Mouse (Mus musculus) heart, embryonic 11.5 days (tissue): ENCODE measurements at regions not wholly inside any gene's neighbourhood (a gene's known extent, or its start where the extent isn't known, plus 50 kb on each side); places are given as distances from the start of the nearest gene placed in this dataset.

ENCODE experiments used
- ATAC-seq: fragments of 200-750 bp; cut with Nextera tagmentation; replicated peaks from 2 replicates; pipeline ENCODE4 v1.8.0; 2017; ENCODE audit warnings: moderate library complexity; ENCODE audit not compliant: insufficient number of reproducible peaks, low FRiP score, low TSS enrichment
- H3K27ac ChIP-seq: fragments of 300-500 bp; sonication (generic); 2 replicates; pipeline ENCODE4 v1.5.1; 2014; ENCODE audit warnings: mild to moderate bottlenecking, low read depth, low read length
- H3K27me3 ChIP-seq: fragments of 300-500 bp; sonication (generic); 2 replicates; pipeline ENCODE4 v1.6.1; 2014; ENCODE audit warnings: mild to moderate bottlenecking, low read length, mixed read lengths; ENCODE audit not compliant: control insufficient read depth, insufficient read depth
- H3K36me3 ChIP-seq: fragments of 300-500 bp; sonication (generic); 2 replicates; pipeline ENCODE4 v1.6.1; 2014; ENCODE audit warnings: mild to moderate bottlenecking, low read length, moderate library complexity, mixed read lengths; ENCODE audit not compliant: control insufficient read depth, insufficient read depth
- H3K4me1 ChIP-seq: fragments of 300-500 bp; sonication (generic); 2 replicates; pipeline ENCODE4 v1.6.1; 2014; ENCODE audit warnings: low read length; ENCODE audit not compliant: control insufficient read depth, insufficient read depth
- H3K4me2 ChIP-seq: fragments of 300-500 bp; sonication (generic); 2 replicates; pipeline ENCODE4 v1.6.1; 2014; ENCODE audit warnings: mild to moderate bottlenecking, moderate library complexity
- H3K4me3 ChIP-seq: fragments of 300-500 bp; sonication (generic); 2 replicates; pipeline ENCODE4 v1.5.1; 2014; ENCODE audit warnings: low read depth, low read length
- H3K9ac ChIP-seq: fragments of 300-500 bp; sonication (generic); 2 replicates; pipeline ENCODE4 v1.6.1; 2014; ENCODE audit warnings: mild to moderate bottlenecking, low read depth, low read length, moderate library complexity
- H3K9me3 ChIP-seq: fragments of 300-500 bp; sonication (generic); replicated peaks from 2 replicates; pipeline ENCODE4 v1.6.1; 2016; ENCODE audit warnings: low read length; ENCODE audit not compliant: control insufficient read depth
- WGBS: fragments of 180-500 bp; shearing (Covaris S2); extraction: QIAGEN DNeasy Blood & Tissue Kit; methylation state at CpG from one replicate; pipeline ENCODE4 v1.1.7; 2014; ENCODE audit not compliant: insufficient replicate concordance; 5-methylcytosine and 5-hydroxymethylcytosine counted together

GRCm38 (mm10) chr1:71893636-71894035 is 240.6 kb upstream of the Fn1 start:
- peaks cover 16% of the 10 kb centered on the region for H3K4me1 ChIP-seq
- 24% methylated on average over 5 of the region's 5 CpGs for WGBS
- H3K36me3 ChIP-seq = no peaks in the 10 kb centered on the region
- no peaks in the 10 kb centered on the region for H3K9me3 ChIP-seq
- no peak overlapping the region for H3K4me3 ChIP-seq
- H3K27ac ChIP-seq = peak overlapping the region; percentile 29; the same call in 1 of the 2 replicates
- H3K9ac ChIP-seq = no peak overlapping the region
- H3K27me3 ChIP-seq = no peaks in the 10 kb centered on the region
- H3K4me2 ChIP-seq = no peak overlapping the region
- ATAC-seq = 0 out of 2 replicates have a peak, but pooled peaks have one; percentile 52

DNA sequence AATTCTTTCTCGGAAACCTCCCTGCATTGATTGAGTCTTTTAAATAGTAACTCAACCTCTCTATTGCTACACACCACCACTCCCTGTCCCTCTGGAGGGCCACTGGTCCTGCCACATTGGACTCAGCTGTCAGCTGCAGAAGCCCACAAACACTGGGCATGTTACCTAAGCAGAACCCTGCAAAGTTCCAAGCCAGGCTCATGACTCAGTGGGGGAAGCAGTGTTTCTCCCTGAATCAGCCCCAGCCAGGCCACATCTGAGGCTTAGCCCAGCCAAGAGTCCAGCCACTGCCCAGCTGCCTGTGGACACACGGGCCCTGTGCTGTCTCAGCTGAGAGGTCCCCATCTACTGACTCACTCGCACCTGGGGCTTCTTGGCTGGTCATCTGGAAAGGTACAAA is 234.8 kb upstream of the Fn1 start:
- Histone ChIP-seq H3K9me3 (no peaks in the 10 kb centered on the region), H3K4me3 (no peak overlapping the region), H3K9ac (no peak overlapping the region), H3K36me3 (no peaks in the 10 kb centered on the region), H3K4me1 (peaks cover 4% of the 10 kb centered on the region; the same call in 1 of the 2 replicates), H3K27me3 (no peaks in the 10 kb centered on the region), H3K27ac (no peak overlapping the region), H3K4me2 (no peak overlapping the region)
- ATAC-seq = no peak
- WGBS = 77% methylated on average over 3 of the region's 3 CpGs

- H3K9me3 ChIP-seq = no peaks in the 10 kb centered on the region
- H3K27me3 ChIP-seq = no peaks in the 10 kb centered on the region
- ATAC-seq = no peak
- H3K27ac ChIP-seq = no peak overlapping the region
- H3K36me3 ChIP-seq = no peaks in the 10 kb centered on the region
- no peak overlapping the region for H3K4me3 ChIP-seq
- peaks cover 4% of the 10 kb centered on the region; the same call in 1 of the 2 replicates for H3K4me1 ChIP-seq
- 86% methylated on average over 6 of the region's 6 CpGs for WGBS
- no peak overlapping the region for H3K9ac ChIP-seq
- no peak overlapping the region for H3K4me2 ChIP-seq
Observed at GRCm38 (mm10) chr1:71886903-71887302, 233.9 kb upstream of the Fn1 start.

DNA sequence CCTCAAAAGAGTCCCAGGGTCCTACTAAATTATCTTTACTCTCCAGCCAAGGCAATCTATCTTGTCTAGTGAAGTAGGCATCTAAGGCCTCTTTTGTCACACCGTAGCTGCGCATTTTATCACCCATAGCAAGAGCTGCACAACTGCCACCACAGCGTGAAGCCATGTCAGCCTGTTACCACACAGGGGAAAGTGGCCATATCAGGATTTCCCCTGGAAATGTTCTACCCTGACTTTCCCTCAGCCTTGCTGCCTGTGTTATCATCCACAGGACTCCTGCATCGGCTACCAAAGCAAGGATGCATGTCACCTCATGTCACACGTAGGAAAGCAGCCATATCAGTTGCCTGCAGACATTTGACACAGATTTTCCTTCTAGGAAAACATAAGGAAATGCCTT is 233.2 kb upstream of the Fn1 start:
- Histone ChIP-seq H3K9me3 (no peaks in the 10 kb centered on the region), H3K4me3 (no peak overlapping the region), H3K4me2 (no peak overlapping the region), H3K27ac (no peak overlapping the region), H3K27me3 (no peaks in the 10 kb centered on the region), H3K36me3 (no peaks in the 10 kb centered on the region), H3K4me1 (peaks cover 4% of the 10 kb centered on the region; the same call in 1 of the 2 replicates), H3K9ac (no peak overlapping the region)
- 40% methylated on average over 5 of the region's 5 CpGs for WGBS
- no peak for ATAC-seq

DNA sequence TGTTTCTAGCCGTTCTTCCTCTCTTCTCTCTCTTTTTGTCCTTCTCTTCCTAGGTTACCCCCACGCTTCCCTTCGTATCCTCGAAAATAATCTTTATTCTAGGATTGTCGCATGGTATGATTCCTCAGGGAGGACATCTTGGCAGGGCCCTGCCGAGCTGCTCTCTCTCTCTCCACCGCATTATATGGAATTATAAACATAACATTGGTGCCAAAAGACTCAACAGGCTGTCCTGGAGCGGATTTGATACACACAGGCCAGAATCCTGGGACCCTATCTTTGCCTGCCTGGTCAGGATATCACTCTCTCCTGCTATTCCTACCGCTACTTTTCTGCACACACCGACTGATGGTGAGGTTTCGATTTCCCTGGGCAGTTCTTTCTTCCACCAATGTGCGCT is 228.9 kb upstream of the Fn1 start:
- no peak overlapping the region for H3K4me2 ChIP-seq
- no peak overlapping the region for H3K9ac ChIP-seq
- no peaks in the 10 kb centered on the region for H3K27me3 ChIP-seq
- H3K4me3 ChIP-seq = no peak overlapping the region
- peaks cover 4% of the 10 kb centered on the region; the same call in 1 of the 2 replicates for H3K4me1 ChIP-seq
- 83% methylated on average over 12 of the region's 12 CpGs for WGBS
- H3K27ac ChIP-seq = no peak overlapping the region
- H3K36me3 ChIP-seq = no peaks in the 10 kb centered on the region
- no peak for ATAC-seq
- H3K9me3 ChIP-seq = no peaks in the 10 kb centered on the region

DNA sequence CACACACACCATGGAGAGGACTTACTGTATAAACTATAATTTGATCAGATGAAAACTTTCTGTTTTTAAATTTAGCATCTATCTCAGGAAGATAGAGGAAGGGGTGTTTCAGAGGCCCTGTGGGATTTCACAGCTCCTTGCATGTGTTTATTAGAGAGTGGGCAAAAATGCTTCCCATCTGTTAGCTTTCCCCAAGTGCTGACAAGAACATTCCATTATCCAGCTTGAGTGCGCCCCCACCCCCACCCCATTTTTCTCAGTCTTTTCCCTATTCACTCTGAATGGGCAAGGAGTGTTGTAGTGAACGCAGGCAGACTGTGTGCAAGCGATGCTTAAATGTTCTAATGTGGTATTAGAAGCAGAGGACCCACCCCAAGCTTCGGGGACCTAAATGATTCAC is 228.2 kb upstream of the Fn1 start:
- Histone ChIP-seq H3K9ac (no peak overlapping the region), H3K4me3 (no peak overlapping the region), H3K27ac (no peak overlapping the region), H3K27me3 (no peaks in the 10 kb centered on the region), H3K9me3 (no peaks in the 10 kb centered on the region), H3K36me3 (no peaks in the 10 kb centered on the region), H3K4me1 (peaks cover 1% of the 10 kb centered on the region; the same call in 1 of the 2 replicates), H3K4me2 (no peak overlapping the region)
- 84% methylated on average over 4 of the region's 4 CpGs for whole genome bisulfite sequencing
- no peak for ATAC-seq

DNA sequence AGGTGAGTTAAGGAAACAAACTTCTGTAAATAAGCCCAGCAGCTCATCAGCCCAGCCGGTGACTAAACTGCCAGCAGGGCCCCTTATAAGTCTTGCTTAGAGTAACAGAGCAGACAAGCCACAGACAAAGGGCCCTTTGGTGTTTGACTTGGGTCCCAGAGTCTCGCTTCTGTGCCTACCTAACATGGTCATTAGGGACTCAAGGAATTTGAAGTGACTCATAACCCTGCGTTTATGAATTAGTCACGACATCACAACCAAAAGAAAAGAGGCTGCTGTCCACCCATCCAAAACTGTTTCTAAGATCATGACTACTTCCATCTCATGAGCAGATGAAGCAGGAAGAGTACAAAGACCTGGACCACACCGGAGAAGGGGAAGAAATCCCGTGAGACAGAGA is 227.5 kb upstream of the Fn1 start:
- Histone ChIP-seq H3K4me3 (no peak overlapping the region), H3K9me3 (no peaks in the 10 kb centered on the region), H3K27me3 (no peaks in the 10 kb centered on the region), H3K27ac (no peak overlapping the region), H3K9ac (no peak overlapping the region), H3K4me1 (no peaks in the 10 kb centered on the region), H3K36me3 (no peaks in the 10 kb centered on the region), H3K4me2 (no peak overlapping the region)
- no peak for ATAC-seq
- WGBS = 69% methylated on average over 6 of the region's 6 CpGs

DNA sequence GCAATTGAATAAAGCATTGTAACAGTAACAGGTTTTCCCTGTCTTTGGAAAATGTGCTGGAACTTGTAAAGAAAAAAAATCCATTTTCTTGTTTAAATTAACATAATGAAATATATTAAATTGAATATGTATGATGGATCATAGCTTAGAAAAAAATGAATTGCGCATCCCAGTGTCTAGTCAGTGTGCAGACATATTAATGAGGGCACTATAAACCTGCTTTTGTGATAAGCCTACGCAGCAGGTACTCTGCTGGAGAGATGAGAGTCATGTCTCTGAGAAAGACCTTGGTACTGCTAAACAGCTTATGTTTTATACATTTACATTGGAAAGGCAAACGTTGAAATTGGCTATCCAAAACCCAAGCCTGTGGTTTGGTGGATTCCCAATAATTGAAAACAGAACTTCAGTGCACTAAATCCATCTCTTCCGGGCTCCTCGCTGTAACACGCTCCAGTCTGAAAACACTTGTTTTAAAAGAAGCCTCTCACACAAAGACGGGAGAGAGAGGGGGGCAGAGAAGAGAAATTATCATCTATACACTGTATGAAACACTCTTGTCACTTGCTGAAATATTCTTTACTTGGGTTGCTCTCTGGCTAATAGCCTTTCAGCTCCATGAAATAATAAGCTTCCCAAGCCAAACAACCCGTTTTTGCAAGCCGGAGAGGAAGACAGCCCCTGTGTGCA is 223.9 kb upstream of the Fn1 start:
- 77% methylated on average over 9 of the region's 9 CpGs for WGBS
- H3K9me3 ChIP-seq = no peaks in the 10 kb centered on the region
- H3K27me3 ChIP-seq = no peaks in the 10 kb centered on the region
- H3K9ac ChIP-seq = no peak overlapping the region
- no peaks in the 10 kb centered on the region for H3K36me3 ChIP-seq
- no peak overlapping the region for H3K4me2 ChIP-seq
- no peak for ATAC-seq
- no peak overlapping the region for H3K27ac ChIP-seq
- no peak overlapping the region for H3K4me3 ChIP-seq
- H3K4me1 ChIP-seq = no peaks in the 10 kb centered on the region

- no peaks in the 10 kb centered on the region for H3K9me3 ChIP-seq
- H3K9ac ChIP-seq = no peak overlapping the region
- no peak overlapping the region for H3K4me2 ChIP-seq
- no peaks in the 10 kb centered on the region for H3K36me3 ChIP-seq
- no peak overlapping the region for H3K27ac ChIP-seq
- ATAC-seq = no peak
- H3K4me3 ChIP-seq = no peak overlapping the region
- 78% methylated on average over 2 of the region's 2 CpGs for WGBS
- no peaks in the 10 kb centered on the region for H3K4me1 ChIP-seq
- H3K27me3 ChIP-seq = no peaks in the 10 kb centered on the region
Observed at GRCm38 (mm10) chr1:71874037-71874436, 221.0 kb upstream of the Fn1 start.
